Mouse (Mus musculus) CH12.LX (cell line): Measurements from ENCODE around the gene Creb3l1. TPM values are rescaled to one million over a fixed set of nuclear protein-coding genes. Genes with fewer than 3 reads are reported as not detected.

Experiments
- DNase-seq: peaks from one replicate; pipeline ENCODE4 v3.0.0-alpha.2; 2013; ENCODE audit errors: extremely low read depth
- H3K27ac ChIP-seq: 2 replicates; pipeline ENCODE4 v1.5.1; 2012; ENCODE audit warnings: low read depth, mild to moderate bottlenecking, control low read depth, moderate library complexity; ENCODE audit not compliant: insufficient read depth
- H3K27me3 ChIP-seq: replicated peaks from 2 replicates; pipeline ENCODE3; 2012; ENCODE audit warnings: inconsistent platforms
- H3K36me3 ChIP-seq, 2 experiments: replicated peaks in 1 of 2; 2 replicates each; pipeline versions ENCODE3 to v1.6.1; 2012; ENCODE audit warnings: inconsistent platforms in 1 of 2, low read length in 1 of 2, mild to moderate bottlenecking in 1 of 2, mixed read lengths in 1 of 2, moderate library complexity in 1 of 2; ENCODE audit not compliant: control insufficient read depth in 1 of 2, insufficient read depth in 1 of 2
- H3K4me1 ChIP-seq, 2 experiments: 2 replicates each; pipeline ENCODE4 v1.6.1; 2012; ENCODE audit warnings: inconsistent platforms in 1 of 2, moderate library complexity in 1 of 2; ENCODE audit not compliant: insufficient read depth in 2 of 2, control insufficient read depth in 1 of 2
- H3K4me2 ChIP-seq: 2 replicates; pipeline ENCODE4 v1.6.1; 2012; ENCODE audit warnings: low read depth, mild to moderate bottlenecking, control low read depth; ENCODE audit not compliant: poor library complexity, insufficient read depth, severe bottlenecking
- H3K4me3 ChIP-seq, 3 experiments: fragments of 150-350 bp in 1 of 3; sonication (generic) in 1 of 3; replicated peaks in 1 of 3; 2 replicates each; pipeline versions ENCODE3 to v1.5.1; 2011 to 2012; ENCODE audit warnings: low read depth in 2 of 3, low read length in 2 of 3, mild to moderate bottlenecking in 2 of 3, moderate library complexity in 2 of 3, control low read depth in 1 of 3, improper control_type of control experiment in 1 of 3, inconsistent platforms in 1 of 3, mixed read lengths in 1 of 3; ENCODE audit not compliant: poor library complexity in 1 of 3
- H3K79me2 ChIP-seq: replicated peaks from 2 replicates; pipeline ENCODE4 v1.6.1; 2012; ENCODE audit warnings: mild to moderate bottlenecking, moderate library complexity; ENCODE audit not compliant: control insufficient read depth, poor library complexity, insufficient read depth, severe bottlenecking; ENCODE audit errors: extremely low read depth
- H3K9ac ChIP-seq: 2 replicates; pipeline ENCODE4 v1.6.1; 2012; ENCODE audit warnings: low read depth, mild to moderate bottlenecking, control low read depth, moderate library complexity; ENCODE audit not compliant: insufficient read depth
- H3K9me3 ChIP-seq: replicated peaks from 2 replicates; pipeline ENCODE3; 2012; ENCODE audit warnings: low read length, inconsistent platforms, mixed read lengths
- BHLHE40 ChIP-seq: IDR thresholded peaks from 2 replicates; pipeline ENCODE4 v1.6.1; 2011; ENCODE audit warnings: mild to moderate bottlenecking, low read depth, low read length, improper control_type of control experiment
- CHD2 ChIP-seq: IDR thresholded peaks from 2 replicates; pipeline ENCODE4 v1.6.1; 2011; ENCODE audit warnings: low read length, improper control_type of control experiment
- CTCF ChIP-seq, 2 experiments: IDR thresholded peaks in 1 of 2; conservative IDR thresholded peaks in 1 of 2; 2 replicates each; pipeline ENCODE4 v1.5.1; 2011 to 2012; ENCODE audit warnings: low read depth in 2 of 2, low read length in 2 of 2, improper control_type of control experiment in 1 of 2, inconsistent platforms in 1 of 2, mild to moderate bottlenecking in 1 of 2, moderate library complexity in 1 of 2
- E2F4 ChIP-seq: IDR thresholded peaks from 2 replicates; pipeline ENCODE4 v1.6.1; 2011; ENCODE audit warnings: low read depth, low read length, improper control_type of control experiment; ENCODE audit not compliant: insufficient replicate concordance
- ELF1 ChIP-seq: IDR thresholded peaks from 2 replicates; pipeline ENCODE4 v1.6.1; 2014; ENCODE audit warnings: low read depth, mild to moderate bottlenecking, inconsistent platforms, low read length, improper control_type of control experiment
- EP300 ChIP-seq: IDR thresholded peaks from 2 replicates; pipeline ENCODE4 v1.6.1; 2011; ENCODE audit warnings: low read length, improper control_type of control experiment
- ETS1 ChIP-seq: conservative IDR thresholded peaks from 2 replicates; pipeline ENCODE4 v1.6.1; 2012; ENCODE audit warnings: low read depth, mild to moderate bottlenecking, inconsistent platforms, low read length, improper control_type of control experiment, moderate library complexity
- GABPA ChIP-seq: IDR thresholded peaks from 2 replicates; pipeline ENCODE4 v1.6.1; 2012; ENCODE audit warnings: low read depth, low read length, improper control_type of control experiment, inconsistent platforms; ENCODE audit not compliant: insufficient replicate concordance
- HCFC1 ChIP-seq: IDR thresholded peaks from 2 replicates; pipeline ENCODE4 v1.6.1; 2012; ENCODE audit warnings: low read depth, mild to moderate bottlenecking, inconsistent platforms, low read length, improper control_type of control experiment
- JUND ChIP-seq: conservative IDR thresholded peaks from 2 replicates; pipeline ENCODE4 v1.6.1; 2011; ENCODE audit warnings: low read depth, low read length, improper control_type of control experiment
- MAFK ChIP-seq: IDR thresholded peaks from 2 replicates; pipeline ENCODE4 v1.6.1; 2011; ENCODE audit warnings: low read length, improper control_type of control experiment; ENCODE audit not compliant: insufficient replicate concordance
- MAX ChIP-seq: IDR thresholded peaks from 2 replicates; pipeline ENCODE4 v1.6.1; 2011; ENCODE audit warnings: low read length, improper control_type of control experiment
- MEF2A ChIP-seq: IDR thresholded peaks from 2 replicates; pipeline ENCODE4 v1.6.1; 2014; ENCODE audit warnings: low read depth, mild to moderate bottlenecking, inconsistent platforms, low read length, improper control_type of control experiment, borderline replicate concordance
- MXI1 ChIP-seq: IDR thresholded peaks from 2 replicates; pipeline ENCODE4 v1.6.1; 2011; ENCODE audit warnings: mild to moderate bottlenecking, low read depth, low read length, improper control_type of control experiment
- NELFE ChIP-seq: IDR thresholded peaks from 2 replicates; pipeline ENCODE4 v1.6.1; 2011; ENCODE audit warnings: low read depth, low read length, improper control_type of control experiment
- PAX5 ChIP-seq: IDR thresholded peaks from 2 replicates; pipeline ENCODE4 v1.6.1; 2012; ENCODE audit warnings: low read length, inconsistent platforms, mixed read lengths
- RCOR1 ChIP-seq: conservative IDR thresholded peaks from 2 replicates; pipeline ENCODE4 v1.6.1; 2012; ENCODE audit warnings: low read depth, mild to moderate bottlenecking, inconsistent platforms, low read length, improper control_type of control experiment
- SMC3 ChIP-seq: IDR thresholded peaks from 2 replicates; pipeline ENCODE4 v1.6.1; 2011; ENCODE audit warnings: low read depth, low read length, improper control_type of control experiment
- TCF12 ChIP-seq: IDR thresholded peaks from 2 replicates; pipeline ENCODE4 v1.6.1; 2014; ENCODE audit warnings: low read depth, mild to moderate bottlenecking, inconsistent platforms, low read length, improper control_type of control experiment
- UBTF ChIP-seq: IDR thresholded peaks from 2 replicates; pipeline ENCODE4 v1.6.1; 2012; ENCODE audit warnings: low read depth, mild to moderate bottlenecking, inconsistent platforms, low read length, improper control_type of control experiment, moderate library complexity
- USF1 ChIP-seq: IDR thresholded peaks from 2 replicates; pipeline ENCODE4 v1.6.1; 2014; ENCODE audit warnings: low read depth, mild to moderate bottlenecking, inconsistent platforms, low read length, improper control_type of control experiment
- USF2 ChIP-seq: conservative IDR thresholded peaks from 2 replicates; pipeline ENCODE4 v1.6.1; 2011; ENCODE audit warnings: low read depth, low read length, improper control_type of control experiment
- dilution Hi-C: fragments of 300-500 bp; cut with MboI; formaldehyde crosslinking; loops from 2 replicates; pipeline ENCODE4 v1.14.3; 2020; ENCODE audit warnings: low sequenced_read_pairs; ENCODE audit not compliant: extremely low pct_unique_long_range_greater_than_20kb, extremely low pct_ligation_motif_present
- in situ Hi-C: fragments of 300-500 bp; cut with MboI; formaldehyde crosslinking; loops from 3 replicates; pipeline ENCODE4 v1.14.3; 2019; ENCODE audit warnings: low sequenced_read_pairs, low pct_ligation_motif_present, low pct_unique_long_range_greater_than_20kb, mixed read lengths
- polyA plus RNA-seq: library from polyadenylated mRNA; unstranded; fragments of >175 nt; gene quantifications from 2 replicates; pipeline ENCODE4 v1.2.1, GENCODE M21; 2012; ENCODE audit warnings: low read depth; ENCODE audit not compliant: insufficient read length
- total RNA-seq, 2 experiments: library from RNA; depleted of rRNA; stranded (reverse); fragments of 300-350 nt in 1 of 2; fragments of >200 nt in 1 of 2; gene quantifications; 2 replicates each; pipeline ENCODE4 v1.2.3; 2012 to 2014

Creb3l1 gene
- total and polyA plus RNA-seq, 3 experiments = 0.08 to 2.0 (median 0.59) TPM

GRCm38 (mm10) chr2:92055831-92056236, 31.5 kb upstream of the Creb3l1 start:
- H3K79me2 ChIP-seq = no peaks in the 10 kb centered on the region
- H3K36me3 ChIP-seq = no peaks in the 10 kb centered on the region
- H3K9ac ChIP-seq = no peak overlapping the region
- H3K4me3 ChIP-seq = no peak overlapping the region
- peaks cover 6% of the 10 kb centered on the region for H3K9me3 ChIP-seq
- peaks cover 5 to 15% of the 10 kb centered on the region in 2 experiments for H3K4me1 ChIP-seq
- peaks cover 38% of the 10 kb centered on the region for H3K27me3 ChIP-seq
- in situ Hi-C loops (loop anchor here (5.0 to 10.0 kb wide), 2 partner anchors 69 to 389 kb away; no protein-coding TSS in a partner anchor), dilution Hi-C loops (no loop called here)
- TF ChIP-seq HCFC1 = no peak
- TF ChIP-seq JUND = no peak
- no peak for TF ChIP-seq GABPA
- peak in 1 of 2 experiments; percentile 17; a peak in 2 of 4 replicates for TF ChIP-seq CTCF (conservative IDR thresholded peaks at IDR 0.05 in 1 of 2, IDR thresholded peaks at IDR 0.05 in 1 of 2; ENCODE audit: low read depth in 2 of 2, low read length in 2 of 2)
- no peak for TF ChIP-seq USF2
- DNase-seq = no peak
- no peak overlapping the region for H3K4me2 ChIP-seq
- H3K27ac ChIP-seq = no peak overlapping the region

- Histone ChIP-seq H3K9me3 (peaks cover 6% of the 10 kb centered on the region), H3K79me2 (no peaks in the 10 kb centered on the region), H3K36me3 (no peaks in the 10 kb centered on the region), H3K4me3 (no peak overlapping the region), H3K4me1 (peaks cover 5 to 15% of the 10 kb centered on the region in 2 experiments), H3K27me3 (peaks cover 40% of the 10 kb centered on the region), H3K27ac (no peak overlapping the region), H3K4me2 (no peak overlapping the region), H3K9ac (no peak overlapping the region)
- in situ Hi-C loops (loop anchor here (5.0 to 10.0 kb wide), 2 partner anchors 68 to 390 kb away; no protein-coding TSS in a partner anchor), dilution Hi-C loops (no loop called here)
- no peak for DNase-seq
- TF ChIP-seq TCF12 (no peak), MAX (no peak), MAFK (no peak), MXI1 (no peak), UBTF (no peak), EP300 (no peak), PAX5 (no peak), CHD2 (no peak), MEF2A (no peak), E2F4 (no peak), RCOR1 (no peak), USF1 (no peak), BHLHE40 (no peak), ETS1 (no peak), NELFE (no peak), SMC3 (no peak), HCFC1 (no peak), CTCF (conservative IDR thresholded peaks at IDR 0.05 in 1 of 2, IDR thresholded peaks at IDR 0.05 in 1 of 2; ENCODE audit: low read depth in 2 of 2, low read length in 2 of 2) (no peak), ELF1 (no peak)
These were observed 31.0 kb upstream of the Creb3l1 start for GRCm38 (mm10) chr2:92055101-92055813.
